Comparison of ENCODE assay signal across 3 mouse cellular contexts in genomic region chr12:105476993-105477392, GRCm38 (mm10). TPM values are rescaled to one million over a fixed set of nuclear protein-coding genes. Genes with fewer than 3 reads are reported as not detected.
"Had no signal": no experiment of that assay in that cellular context is flagged by ENCODE, and none has a peak within 500 bp of the region (broad histone marks: within the 10 kb centered on the region; RNA-seq: fewer than 3 reads in every experiment).

No protein-coding gene starts in this region.

- H3K36me3 ChIP-seq: liver, embryonic 13.5 days had no signal

- H3K9me3 ChIP-seq: liver, embryonic 13.5 days had no signal

- H3K4me3 ChIP-seq: liver, embryonic 13.5 days had no signal

- H3K9ac ChIP-seq: liver, embryonic 13.5 days had no signal

- H3K4me2 ChIP-seq: liver, embryonic 13.5 days; midbrain, embryonic 11.5 days had no signal

- H3K27me3 ChIP-seq: liver, embryonic 13.5 days had no signal

- H3K27ac ChIP-seq: liver, embryonic 13.5 days had no signal

- H3K4me1 ChIP-seq: liver, embryonic 13.5 days had no signal

RNA-seq across cellular contexts. Expression of gene D430019H16Rik, which starts 23.3 kb away (rescaled TPM):
- total RNA-seq: megakaryocyte-erythroid progenitor cell, adult 5-6 weeks had no signal
